Mouse (Mus musculus): ENCODE measurements around the gene Nos3. TPM values are rescaled to one million over a fixed set of nuclear protein-coding genes. Genes with fewer than 3 reads are reported as not detected.
A peak's percentile ranks its signal among the peaks of the same experiment; 100 is the strongest.

Gene Nos3
- polyA plus RNA-seq, 1 experiment from 2014 or later = 4.6 TPM

- no peak overlapping the region for H3K4me2 ChIP-seq (replicated peaks; ENCODE audit: low read depth, low read length)
- H3K36me3 ChIP-seq (ENCODE audit: control insufficient read depth, insufficient read depth, low read length) = peaks cover 26% of the 10 kb centered on the region
- 86% methylated on average over 6 of the region's 6 CpGs for WGBS
- no peaks in the 10 kb centered on the region for H3K4me1 ChIP-seq (ENCODE audit: control insufficient read depth, insufficient read depth, low read length)
- no peaks in the 10 kb centered on the region for H3K9me3 ChIP-seq (ENCODE audit: control insufficient read depth, low read depth, low read length)
- H3K27me3 ChIP-seq (ENCODE audit: control insufficient read depth, insufficient read depth, low read length) = no peaks in the 10 kb centered on the region
- no peak overlapping the region for H3K27ac ChIP-seq (ENCODE audit: low read length)
- no peak overlapping the region for H3K9ac ChIP-seq (replicated peaks; ENCODE audit: low read depth, low read length)
- no peak overlapping the region for H3K4me3 ChIP-seq (ENCODE audit: low read depth, low read length)
- ATAC-seq (ENCODE audit: insufficient number of reproducible peaks, insufficient read depth, low FRiP score, low read depth) = no peak
Measured at GRCm38 (mm10) chr5:24404594-24405360, 40.2 kb downstream of the Nos3 start.

GRCm38 (mm10) chr5:24405389-24405876, 40.8 kb downstream of the Nos3 start:
- no peak overlapping the region for H3K9ac ChIP-seq (replicated peaks; ENCODE audit: low read depth, low read length)
- no peak overlapping the region for H3K4me3 ChIP-seq (ENCODE audit: low read depth, low read length)
- no peak for ATAC-seq (ENCODE audit: insufficient number of reproducible peaks, insufficient read depth, low FRiP score, low read depth)
- H3K4me2 ChIP-seq (replicated peaks; ENCODE audit: low read depth, low read length) = no peak overlapping the region
- 70% methylated on average over 3 of the region's 3 CpGs for WGBS
- H3K36me3 ChIP-seq (ENCODE audit: control insufficient read depth, insufficient read depth, low read length) = peaks cover 23% of the 10 kb centered on the region
- H3K27ac ChIP-seq (ENCODE audit: low read length) = no peak overlapping the region
- no peaks in the 10 kb centered on the region for H3K9me3 ChIP-seq (ENCODE audit: control insufficient read depth, low read depth, low read length)
- no peaks in the 10 kb centered on the region for H3K4me1 ChIP-seq (ENCODE audit: control insufficient read depth, insufficient read depth, low read length)
- no peaks in the 10 kb centered on the region for H3K27me3 ChIP-seq (ENCODE audit: control insufficient read depth, insufficient read depth, low read length)

GRCm38 (mm10) chr5:24408651-24409050, 44.0 kb downstream of the Nos3 start:
- H3K9me3 ChIP-seq (ENCODE audit: control insufficient read depth, low read depth, low read length) = no peaks in the 10 kb centered on the region
- 85% methylated on average over 13 of the region's 13 CpGs for WGBS

GRCm38 (mm10) chr5:24409466-24409865, 44.9 kb downstream of the Nos3 start:
- no peak overlapping the region for H3K9ac ChIP-seq (replicated peaks; ENCODE audit: low read depth, low read length)
- ATAC-seq (ENCODE audit: insufficient number of reproducible peaks, insufficient read depth, low FRiP score, low read depth) = no peak
- H3K9me3 ChIP-seq (ENCODE audit: control insufficient read depth, low read depth, low read length) = no peaks in the 10 kb centered on the region
- H3K4me2 ChIP-seq (replicated peaks; ENCODE audit: low read depth, low read length) = no peak overlapping the region
- peaks cover 13% of the 10 kb centered on the region for H3K36me3 ChIP-seq (ENCODE audit: control insufficient read depth, insufficient read depth, low read length)
- no peaks in the 10 kb centered on the region for H3K27me3 ChIP-seq (ENCODE audit: control insufficient read depth, insufficient read depth, low read length)
- no peaks in the 10 kb centered on the region for H3K4me1 ChIP-seq (ENCODE audit: control insufficient read depth, insufficient read depth, low read length)
- no peak overlapping the region for H3K4me3 ChIP-seq (ENCODE audit: low read depth, low read length)
- 77% methylated on average over 2 of the region's 2 CpGs for WGBS
- H3K27ac ChIP-seq (ENCODE audit: low read length) = no peak overlapping the region

More at GRCm38 (mm10) chr5:24408651-24409050, 44.0 kb downstream of the Nos3 start:
- no peak for ATAC-seq (ENCODE audit: insufficient number of reproducible peaks, insufficient read depth, low FRiP score, low read depth)
- H3K4me3 ChIP-seq (ENCODE audit: low read depth, low read length) = no peak overlapping the region
- no peaks in the 10 kb centered on the region for H3K27me3 ChIP-seq (ENCODE audit: control insufficient read depth, insufficient read depth, low read length)
- no peak overlapping the region for H3K27ac ChIP-seq (ENCODE audit: low read length)
- no peaks in the 10 kb centered on the region for H3K4me1 ChIP-seq (ENCODE audit: control insufficient read depth, insufficient read depth, low read length)
- H3K36me3 ChIP-seq (ENCODE audit: control insufficient read depth, insufficient read depth, low read length) = peaks cover 13% of the 10 kb centered on the region
- no peak overlapping the region for H3K9ac ChIP-seq (replicated peaks; ENCODE audit: low read depth, low read length)
- no peak overlapping the region for H3K4me2 ChIP-seq (replicated peaks; ENCODE audit: low read depth, low read length)

GRCm38 (mm10) chr5:24412063-24412462, 47.5 kb downstream of the Nos3 start:
- H3K27me3 ChIP-seq (ENCODE audit: control insufficient read depth, insufficient read depth, low read length) = no peaks in the 10 kb centered on the region
- no peak overlapping the region for H3K27ac ChIP-seq (ENCODE audit: low read length)
- H3K9ac ChIP-seq (replicated peaks; ENCODE audit: low read depth, low read length) = no peak overlapping the region
- H3K9me3 ChIP-seq (ENCODE audit: control insufficient read depth, low read depth, low read length) = no peaks in the 10 kb centered on the region
- no peak for ATAC-seq (ENCODE audit: insufficient number of reproducible peaks, insufficient read depth, low FRiP score, low read depth)
- 0 out of 2 replicates have a peak, but pooled peaks cover 3% of the 10 kb centered on the region for H3K4me1 ChIP-seq (ENCODE audit: control insufficient read depth, insufficient read depth, low read length)
- peaks cover 4% of the 10 kb centered on the region for H3K36me3 ChIP-seq (ENCODE audit: control insufficient read depth, insufficient read depth, low read length)
- H3K4me3 ChIP-seq (ENCODE audit: low read depth, low read length) = no peak overlapping the region
- WGBS = 79% methylated on average over 2 of the region's 2 CpGs
- no peak overlapping the region for H3K4me2 ChIP-seq (replicated peaks; ENCODE audit: low read depth, low read length)

- 0 out of 2 replicates have a peak, but pooled peaks cover 3% of the 10 kb centered on the region for H3K4me1 ChIP-seq (ENCODE audit: control insufficient read depth, insufficient read depth, low read length)
- no peak within 1 kb of the TSS for H3K27ac ChIP-seq (ENCODE audit: low read length)
- no peak for ATAC-seq (ENCODE audit: insufficient number of reproducible peaks, insufficient read depth, low FRiP score, low read depth)
- H3K4me2 ChIP-seq (replicated peaks; ENCODE audit: low read depth, low read length) = no peak within 1 kb of the TSS
- no peaks in the 10 kb centered on the region for H3K9me3 ChIP-seq (ENCODE audit: control insufficient read depth, low read depth, low read length)
- no peak within 1 kb of the TSS for H3K4me3 ChIP-seq (ENCODE audit: low read depth, low read length)
- H3K9ac ChIP-seq (replicated peaks; ENCODE audit: low read depth, low read length) = no peak within 1 kb of the TSS; the same call in 1 of the 2 replicates
- H3K27me3 ChIP-seq (ENCODE audit: control insufficient read depth, insufficient read depth, low read length) = no peaks in the 10 kb centered on the region
- H3K36me3 ChIP-seq (ENCODE audit: control insufficient read depth, insufficient read depth, low read length) = no peaks in the 10 kb centered on the region; the same call in 1 of the 2 replicates
- WGBS = 46% methylated on average over 11 of the region's 11 CpGs
Measured at GRCm38 (mm10) chr5:24413042-24413693, 48.6 kb downstream of the Nos3 start, which contains the start of gene Asic3. TSS of gene Asic3 (plus strand) at chr5:24413392.

- no peaks in the 10 kb centered on the region for H3K9me3 ChIP-seq (ENCODE audit: control insufficient read depth, low read depth, low read length)
- 0 out of 2 replicates have a peak, but pooled peaks cover 3% of the 10 kb centered on the region for H3K4me1 ChIP-seq (ENCODE audit: control insufficient read depth, insufficient read depth, low read length)
- no peak for ATAC-seq (ENCODE audit: insufficient number of reproducible peaks, insufficient read depth, low FRiP score, low read depth)
- no peak overlapping the region for H3K4me3 ChIP-seq (ENCODE audit: low read depth, low read length)
- no peak overlapping the region for H3K27ac ChIP-seq (ENCODE audit: low read length)
- H3K9ac ChIP-seq (replicated peaks; ENCODE audit: low read depth, low read length) = no peak overlapping the region
- no peak overlapping the region for H3K4me2 ChIP-seq (replicated peaks; ENCODE audit: low read depth, low read length)
- H3K36me3 ChIP-seq (ENCODE audit: control insufficient read depth, insufficient read depth, low read length) = peaks cover under 1% of the 10 kb centered on the region; the same call in 1 of the 2 replicates
- H3K27me3 ChIP-seq (ENCODE audit: control insufficient read depth, insufficient read depth, low read length) = no peaks in the 10 kb centered on the region
- WGBS = 77% methylated on average over 13 of the region's 13 CpGs
Measured at GRCm38 (mm10) chr5:24413938-24414337, 49.3 kb downstream of the Nos3 start.

- Histone ChIP-seq H3K4me1 (ENCODE audit: control insufficient read depth, insufficient read depth, low read length) (0 out of 2 replicates have a peak, but pooled peaks cover 3% of the 10 kb centered on the region), H3K27me3 (ENCODE audit: control insufficient read depth, insufficient read depth, low read length) (no peaks in the 10 kb centered on the region), H3K9ac (replicated peaks; ENCODE audit: low read depth, low read length) (no peak overlapping the region), H3K4me2 (replicated peaks; ENCODE audit: low read depth, low read length) (peak overlapping the region; percentile 20; the same call in 1 of the 2 replicates), H3K4me3 (ENCODE audit: low read depth, low read length) (no peak overlapping the region), H3K36me3 (ENCODE audit: control insufficient read depth, insufficient read depth, low read length) (peaks cover 12% of the 10 kb centered on the region; the same call in 1 of the 2 replicates), H3K9me3 (ENCODE audit: control insufficient read depth, low read depth, low read length) (no peaks in the 10 kb centered on the region), H3K27ac (ENCODE audit: low read length) (no peak overlapping the region)
- ATAC-seq (ENCODE audit: insufficient number of reproducible peaks, insufficient read depth, low FRiP score, low read depth) = peak; percentile 50
- WGBS = 2% methylated on average over 21 of the region's 21 CpGs
Measured at GRCm38 (mm10) chr5:24416222-24416736, 51.7 kb downstream of the Nos3 start.

All from stomach, embryonic 14.5 days (tissue).